Mouse (Mus musculus) erythroid progenitor cell, adult 5-6 weeks (primary cell): ENCODE results near the gene Plcg2. TPM values are rescaled to one million over a fixed set of nuclear protein-coding genes. Genes with fewer than 3 reads are reported as not detected.

Experiments used
- ATAC-seq: replicated peaks from 2 replicates; pipeline ENCODE4 v1.8.0; 2016; ENCODE audit warnings: moderate number of reproducible peaks, mild to moderate bottlenecking, moderate TSS enrichment, inconsistent platforms; ENCODE audit not compliant: poor library complexity, low FRiP score, severe bottlenecking
- total RNA-seq, 2 experiments: library from RNA; stranded (forward) in 1 of 2; stranded (reverse) in 1 of 2; fragments of 150-400 nt in 1 of 2; fragments of 186-747, 209-891 nt in 1 of 2; gene quantifications; 2 replicates each; pipeline versions ENCODE4 v1.2.3 to v1.2.4; 2015 to 2017; ENCODE audit warnings: low replicate concordance in 2 of 2

Gene Plcg2
- total RNA-seq, 2 experiments from 2014 or later: 8.5 to 16.8 TPM

GRCm38 (mm10) chr8:117610506-117610905 is 112.4 kb downstream of the Plcg2 start:
- no peak for ATAC-seq

- ATAC-seq: no peak
Measured at GRCm38 (mm10) chr8:117612861-117613260, 114.8 kb downstream of the Plcg2 start.

- ATAC-seq: no peak
Measured at GRCm38 (mm10) chr8:117626040-117626838, 128.1 kb downstream of the Plcg2 start.

GRCm38 (mm10) chr8:117627096-117627495 is 129.0 kb downstream of the Plcg2 start:
- ATAC-seq: no peak

- no peak for ATAC-seq
Measured at GRCm38 (mm10) chr8:117632532-117632931, 134.4 kb downstream of the Plcg2 start.

GRCm38 (mm10) chr8:117634406-117634805 is 136.3 kb downstream of the Plcg2 start:
- ATAC-seq: no peak

- ATAC-seq: no peak
Measured at GRCm38 (mm10) chr8:117637462-117637861, 139.4 kb downstream of the Plcg2 start.

- ATAC-seq: no peak
Measured at GRCm38 (mm10) chr8:117639631-117640030, 141.5 kb downstream of the Plcg2 start.

GRCm38 (mm10) chr8:117645486-117645885 is 147.4 kb downstream of the Plcg2 start:
- no peak for ATAC-seq

GRCm38 (mm10) chr8:117646020-117646419 is 147.9 kb downstream of the Plcg2 start:
- no peak for ATAC-seq

GRCm38 (mm10) chr8:117646440-117646839 is 148.3 kb downstream of the Plcg2 start:
- no peak for ATAC-seq

GRCm38 (mm10) chr8:117652318-117652717 is 154.2 kb downstream of the Plcg2 start:
- no peak for ATAC-seq

GRCm38 (mm10) chr8:117658990-117659389 is 160.9 kb downstream of the Plcg2 start:
- ATAC-seq: no peak

- ATAC-seq: no peak
Measured at GRCm38 (mm10) chr8:117660358-117661031, 162.4 kb downstream of the Plcg2 start.

- no peak for ATAC-seq
Measured at GRCm38 (mm10) chr8:117667349-117668124, 169.4 kb downstream of the Plcg2 start.

GRCm38 (mm10) chr8:117670461-117670860 is 172.4 kb downstream of the Plcg2 start:
- ATAC-seq: no peak

- ATAC-seq: no peak
Measured at GRCm38 (mm10) chr8:117672558-117672957, 174.5 kb downstream of the Plcg2 start.

GRCm38 (mm10) chr8:117673430-117673830 is 175.3 kb downstream of the Plcg2 start, which contains the start of gene Sdr42e1:
Gene Sdr42e1 (minus strand): TSS chr8:117673689.
- no peak for ATAC-seq

- no peak for ATAC-seq
Measured at GRCm38 (mm10) chr8:117675171-117675570, 177.1 kb downstream of the Plcg2 start.

- ATAC-seq: no peak
Measured at GRCm38 (mm10) chr8:117676460-117676859, 178.4 kb downstream of the Plcg2 start.
